Mouse (Mus musculus): Measurements from ENCODE around the gene Prr5l.

DNA sequence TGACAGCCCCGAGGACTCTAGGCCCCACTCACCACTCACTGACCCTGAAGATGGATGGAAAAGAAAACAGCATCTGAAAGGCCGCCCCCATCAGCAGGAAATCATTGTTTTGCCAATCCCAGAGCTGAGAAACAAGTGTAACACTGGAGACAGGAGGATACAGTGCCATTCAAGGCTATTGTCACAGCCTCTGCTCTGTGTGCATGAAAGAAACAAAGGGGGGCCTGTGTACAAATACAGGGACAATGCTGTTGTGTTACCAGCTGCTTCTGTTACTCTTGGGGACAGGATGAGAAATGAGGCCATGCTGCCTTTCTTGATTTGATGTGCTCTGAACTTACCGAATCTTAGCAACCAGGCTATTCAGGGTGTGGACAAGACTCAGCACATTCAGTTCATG lies at the start of gene Prr5l:
- no peak for TF ChIP-seq CTCF (IDR thresholded peaks at IDR 0.05; ENCODE audit: low read depth, low read length)
- TF ChIP-seq POLR2A (IDR thresholded peaks at IDR 0.05; ENCODE audit: borderline replicate concordance, low read depth, low read length): no peak

Measured in bone marrow macrophage, adult 2 months (primary cell).